Mouse (Mus musculus): ENCODE measurements at regions not wholly inside any gene's neighbourhood (a gene's known extent, or its start where the extent isn't known, plus 50 kb on each side); places are given as distances from the start of the nearest gene placed in this dataset.
A peak's percentile ranks its signal among the peaks of the same experiment; 100 is the strongest.
"Not testable (repeated sequence)": the region's sequence is repeated elsewhere in the genome, so short reads cannot be mapped to it uniquely, and the experiment has no call there.

- DNase-seq (ENCODE audit: inconsistent ontology term), result no peak
Measured at GRCm38 (mm10) chr15:38129330-38129729, 704.0 kb downstream of the 4930447A16Rik start.

GRCm38 (mm10) chr15:38129861-38130631, 704.7 kb downstream of the 4930447A16Rik start:
- no peak for DNase-seq (ENCODE audit: inconsistent ontology term)

GRCm38 (mm10) chr15:38130632-38131028, 705.3 kb downstream of the 4930447A16Rik start:
- DNase-seq (ENCODE audit: inconsistent ontology term), result no peak

- no peak for DNase-seq (ENCODE audit: inconsistent ontology term)
Measured at GRCm38 (mm10) chr15:38139639-38140038, 714.3 kb downstream of the 4930447A16Rik start.

- no peak for DNase-seq (ENCODE audit: inconsistent ontology term)
Measured at GRCm38 (mm10) chr15:38143495-38143894, 718.1 kb downstream of the 4930447A16Rik start.

GRCm38 (mm10) chr15:38151654-38152053, 726.3 kb downstream of the 4930447A16Rik start:
- no peak for DNase-seq (ENCODE audit: inconsistent ontology term)

- not testable (repeated sequence) for DNase-seq (ENCODE audit: inconsistent ontology term)
Measured at GRCm38 (mm10) chr15:38153821-38154220, 728.5 kb downstream of the 4930447A16Rik start.

GRCm38 (mm10) chr15:38159161-38159560, 733.8 kb downstream of the 4930447A16Rik start:
- DNase-seq (ENCODE audit: inconsistent ontology term), result peak; percentile 37

GRCm38 (mm10) chr15:38163721-38164120, 738.4 kb downstream of the 4930447A16Rik start:
- DNase-seq (ENCODE audit: inconsistent ontology term), result peak; percentile 57

- no peak for DNase-seq (ENCODE audit: inconsistent ontology term)
Measured at GRCm38 (mm10) chr15:38164848-38165247, 739.5 kb downstream of the 4930447A16Rik start.

GRCm38 (mm10) chr15:38165881-38166445, 740.6 kb downstream of the 4930447A16Rik start:
- no peak for DNase-seq (ENCODE audit: inconsistent ontology term)

GRCm38 (mm10) chr15:38166476-38166875, 741.1 kb downstream of the 4930447A16Rik start:
- DNase-seq (ENCODE audit: inconsistent ontology term), result no peak

- no peak for DNase-seq (ENCODE audit: inconsistent ontology term)
Measured at GRCm38 (mm10) chr15:38167618-38168152, 742.3 kb downstream of the 4930447A16Rik start.

GRCm38 (mm10) chr15:38169191-38169590, 743.8 kb downstream of the 4930447A16Rik start:
- DNase-seq (ENCODE audit: inconsistent ontology term), result no peak
